Comparison of ENCODE assay signal across 9 mouse cellular contexts in genomic region chr10:101189233-101189632, GRCm38 (mm10).
DNase-seq lines count a peak whose midpoint lies in the region; ATAC-seq lines count a peak whose summit lies in the region.
"Had no signal": no experiment of that assay in that cellular context is flagged by ENCODE, and none has a peak within 500 bp of the region (broad histone marks: within the 10 kb centered on the region; RNA-seq: fewer than 3 reads in every experiment).

No protein-coding gene starts in this region.

- DNase-seq in cerebellum, postnatal 14 days, result peak; percentile 75 to 84
- no peak for DNase-seq in cerebellum, adult 11-12 months
- peak; percentile 19 for DNase-seq in layer of hippocampus, adult 11-12 months (ENCODE audit: low spot score)
- no peak for DNase-seq in layer of hippocampus, postnatal 25 days (ENCODE audit: extremely low spot score in 1 of 2, low spot score in 1 of 2)
- DNase-seq in brain, embryonic 18.5 days (ENCODE audit: low read depth, low spot score), result peak; percentile 26
- DNase-seq in layer of hippocampus, adult 8-10 months (ENCODE audit: low spot score in 2 of 2), result peak; percentile 25 to 33
- DNase-seq in embryo, embryonic 9.5 days (ENCODE audit: extremely low spot score), result no peak

- ATAC-seq in CD4-positive, CD25-positive, alpha-beta regulatory T cell, adult 4 months, result no peak
- ATAC-seq: liver, embryonic 12.5 days had no signal

Comparison
In these comparisons a context has a peak if more than half of its experiments do, and no peak if none do; other contexts are left out.
1. DNase-seq: peak in cerebellum, postnatal 14 days (2 of 2), layer of hippocampus, adult 11-12 months (single experiment), brain, embryonic 18.5 days (single experiment) and layer of hippocampus, adult 8-10 months (2 of 2); none in cerebellum, adult 11-12 months (single experiment), layer of hippocampus, postnatal 25 days (0 of 2) and embryo, embryonic 9.5 days (single experiment).